Mouse (Mus musculus): ENCODE results near the gene Chrd. TPM values are rescaled to one million over a fixed set of nuclear protein-coding genes. Genes with fewer than 3 reads are reported as not detected.

Gene Chrd
- polyA plus RNA-seq, 1 experiment = 3.6 TPM

- Histone ChIP-seq H3K27ac (ENCODE audit: control insufficient read depth, insufficient read depth, low read length) (no peak overlapping the region), H3K4me1 (replicated peaks; ENCODE audit: control insufficient read depth, insufficient read depth, low read length) (peaks cover 7% of the 10 kb centered on the region), H3K4me3 (ENCODE audit: control insufficient read depth, insufficient read depth, low read length) (no peak overlapping the region), H3K27me3 (ENCODE audit: control insufficient read depth, insufficient read depth, low read length) (no peaks in the 10 kb centered on the region), H3K36me3 (ENCODE audit: control insufficient read depth, insufficient read depth, low read length) (no peaks in the 10 kb centered on the region)
- TF ChIP-seq CTCF (IDR thresholded peaks at IDR 0.05; ENCODE audit: borderline replicate concordance, control insufficient read depth, extremely low read depth, insufficient read depth, low read length, poor library complexity) = no peak
- no peak for TF ChIP-seq POLR2A (IDR thresholded peaks at IDR 0.05; ENCODE audit: control insufficient read depth, extremely low read depth, insufficient read depth, low read length, poor library complexity)
- WGBS = 98% methylated on average over 11 of the region's 11 CpGs
- DNase-seq = no peak
These were observed 22.6 kb upstream of the Chrd start for GRCm38 (mm10) chr16:20710370-20710769.

- TF ChIP-seq CTCF (IDR thresholded peaks at IDR 0.05; ENCODE audit: borderline replicate concordance, control insufficient read depth, extremely low read depth, insufficient read depth, low read length, poor library complexity) (no peak), POLR2A (IDR thresholded peaks at IDR 0.05; ENCODE audit: control insufficient read depth, extremely low read depth, insufficient read depth, low read length, poor library complexity) (no peak)
- Histone ChIP-seq H3K4me1 (replicated peaks; ENCODE audit: control insufficient read depth, insufficient read depth, low read length) (peaks cover 8% of the 10 kb centered on the region), H3K36me3 (ENCODE audit: control insufficient read depth, insufficient read depth, low read length) (no peaks in the 10 kb centered on the region), H3K27ac (ENCODE audit: control insufficient read depth, insufficient read depth, low read length) (no peak overlapping the region), H3K4me3 (ENCODE audit: control insufficient read depth, insufficient read depth, low read length) (no peak overlapping the region), H3K27me3 (ENCODE audit: control insufficient read depth, insufficient read depth, low read length) (no peaks in the 10 kb centered on the region)
- 85% methylated on average over 4 of the region's 4 CpGs for WGBS
- DNase-seq = no peak
These were observed 22.1 kb upstream of the Chrd start for GRCm38 (mm10) chr16:20710810-20711209.

GRCm38 (mm10) chr16:20712190-20712589 is 20.7 kb upstream of the Chrd start:
- H3K4me3 ChIP-seq (ENCODE audit: control insufficient read depth, insufficient read depth, low read length) = no peak overlapping the region
- WGBS = 92% methylated on average over 9 of the region's 9 CpGs

DNA sequence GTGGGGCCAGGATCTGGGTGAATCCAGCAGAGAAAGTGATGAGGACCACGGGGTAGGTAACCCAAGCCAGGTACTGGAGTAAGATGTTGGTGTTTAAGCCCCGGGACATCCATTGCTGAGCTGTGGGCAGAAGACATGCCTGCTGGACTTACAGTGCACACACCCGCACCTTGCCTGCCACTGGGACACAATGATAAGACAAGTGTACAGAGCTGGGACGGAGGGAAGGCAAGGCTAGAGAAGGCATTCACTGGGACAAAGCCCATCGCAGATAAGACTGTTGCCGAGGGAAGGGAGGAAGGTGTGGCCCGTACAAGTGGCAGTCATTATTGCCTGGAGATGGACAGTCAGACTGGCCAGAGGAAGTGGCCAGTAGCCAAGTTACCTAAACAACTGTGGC is 20.0 kb upstream of the Chrd start:
- TF ChIP-seq CTCF (IDR thresholded peaks at IDR 0.05; ENCODE audit: borderline replicate concordance, control insufficient read depth, extremely low read depth, insufficient read depth, low read length, poor library complexity) = no peak
- no peak for TF ChIP-seq POLR2A (IDR thresholded peaks at IDR 0.05; ENCODE audit: control insufficient read depth, extremely low read depth, insufficient read depth, low read length, poor library complexity)
- no peaks in the 10 kb centered on the region for H3K27me3 ChIP-seq (ENCODE audit: control insufficient read depth, insufficient read depth, low read length)
- no peaks in the 10 kb centered on the region for H3K36me3 ChIP-seq (ENCODE audit: control insufficient read depth, insufficient read depth, low read length)
- H3K27ac ChIP-seq (ENCODE audit: control insufficient read depth, insufficient read depth, low read length) = no peak overlapping the region
- DNase-seq = no peak
- H3K4me1 ChIP-seq (replicated peaks; ENCODE audit: control insufficient read depth, insufficient read depth, low read length) = peaks cover 14% of the 10 kb centered on the region
- 98% methylated on average over 7 of the region's 7 CpGs for WGBS
- H3K4me3 ChIP-seq (ENCODE audit: control insufficient read depth, insufficient read depth, low read length) = no peak overlapping the region

More at GRCm38 (mm10) chr16:20712190-20712589, 20.7 kb upstream of the Chrd start:
- Histone ChIP-seq H3K27me3 (ENCODE audit: control insufficient read depth, insufficient read depth, low read length) (no peaks in the 10 kb centered on the region), H3K27ac (ENCODE audit: control insufficient read depth, insufficient read depth, low read length) (no peak overlapping the region), H3K4me1 (replicated peaks; ENCODE audit: control insufficient read depth, insufficient read depth, low read length) (peaks cover 13% of the 10 kb centered on the region), H3K36me3 (ENCODE audit: control insufficient read depth, insufficient read depth, low read length) (no peaks in the 10 kb centered on the region)
- DNase-seq = no peak
- no peak for TF ChIP-seq POLR2A (IDR thresholded peaks at IDR 0.05; ENCODE audit: control insufficient read depth, extremely low read depth, insufficient read depth, low read length, poor library complexity)
- TF ChIP-seq CTCF (IDR thresholded peaks at IDR 0.05; ENCODE audit: borderline replicate concordance, control insufficient read depth, extremely low read depth, insufficient read depth, low read length, poor library complexity) = no peak

DNA sequence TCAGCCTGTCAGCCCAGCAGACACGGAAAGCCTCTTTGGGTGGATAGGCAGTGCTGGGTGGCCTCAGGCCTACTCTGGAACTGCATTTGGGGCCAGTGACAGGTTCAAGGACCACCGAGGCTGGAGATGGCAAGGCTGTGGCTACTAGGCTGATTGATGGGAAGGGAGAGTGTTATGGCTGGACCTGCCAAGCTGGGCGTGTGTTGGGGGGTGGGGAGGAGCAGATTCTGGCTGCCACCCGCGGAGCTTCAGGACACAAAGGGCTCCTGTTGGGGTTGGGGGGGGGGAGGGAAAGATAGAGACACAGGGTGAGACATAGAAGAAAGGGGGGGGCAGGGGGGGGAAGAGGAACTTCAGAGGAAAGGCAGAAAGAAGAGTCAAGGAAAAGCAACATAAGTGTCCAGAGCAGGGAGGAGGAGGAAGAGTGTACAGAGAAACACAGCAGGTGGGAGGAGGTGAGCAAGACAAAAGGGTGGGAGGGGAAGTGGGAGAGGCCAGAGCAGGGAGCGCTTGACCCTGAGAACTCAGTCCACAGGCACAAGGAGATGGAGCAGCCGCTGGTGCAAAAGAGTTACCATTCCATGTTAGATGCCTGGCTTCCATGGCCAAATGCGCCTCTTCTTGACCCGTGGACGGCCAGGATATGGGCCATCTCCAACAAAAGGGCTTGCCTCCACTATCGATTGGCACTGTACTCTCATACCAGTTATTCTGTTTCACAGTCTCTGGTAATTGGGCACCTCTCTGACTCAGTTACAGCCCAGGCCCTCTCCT is 18.4 kb upstream of the Chrd start:
- H3K36me3 ChIP-seq (ENCODE audit: control insufficient read depth, insufficient read depth, low read length) = no peaks in the 10 kb centered on the region
- peaks cover 17% of the 10 kb centered on the region for H3K4me1 ChIP-seq (replicated peaks; ENCODE audit: control insufficient read depth, insufficient read depth, low read length)
- TF ChIP-seq CTCF (IDR thresholded peaks at IDR 0.05; ENCODE audit: borderline replicate concordance, control insufficient read depth, extremely low read depth, insufficient read depth, low read length, poor library complexity) (no peak), POLR2A (IDR thresholded peaks at IDR 0.05; ENCODE audit: control insufficient read depth, extremely low read depth, insufficient read depth, low read length, poor library complexity) (no peak)
- no peak for DNase-seq
- no peak overlapping the region for H3K27ac ChIP-seq (ENCODE audit: control insufficient read depth, insufficient read depth, low read length)
- 91% methylated on average over 11 of the region's 11 CpGs for WGBS
- no peak overlapping the region for H3K4me3 ChIP-seq (ENCODE audit: control insufficient read depth, insufficient read depth, low read length)
- no peaks in the 10 kb centered on the region for H3K27me3 ChIP-seq (ENCODE audit: control insufficient read depth, insufficient read depth, low read length)

DNA sequence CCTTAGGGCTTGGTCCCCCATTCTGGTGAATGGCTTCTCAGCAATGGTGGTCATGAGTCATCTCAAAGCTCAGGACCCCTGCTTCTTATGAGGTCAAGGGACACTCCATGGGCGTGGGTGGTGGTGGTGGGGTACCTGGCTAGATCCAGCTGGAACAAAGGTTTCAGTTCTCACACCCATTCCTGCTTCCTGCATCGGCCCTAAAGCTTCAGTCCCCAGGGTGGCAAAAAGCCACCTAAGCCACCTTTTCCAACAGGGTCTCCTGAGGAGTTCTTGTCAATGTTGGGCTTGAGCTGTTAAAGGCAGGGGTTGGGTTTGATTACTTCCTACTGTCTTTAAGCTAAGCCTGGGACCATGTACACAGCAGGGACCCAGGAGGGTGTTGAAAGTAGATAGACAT is 17.8 kb upstream of the Chrd start:
- TF ChIP-seq POLR2A (IDR thresholded peaks at IDR 0.05; ENCODE audit: control insufficient read depth, extremely low read depth, insufficient read depth, low read length, poor library complexity) = no peak
- no peak for TF ChIP-seq CTCF (IDR thresholded peaks at IDR 0.05; ENCODE audit: borderline replicate concordance, control insufficient read depth, extremely low read depth, insufficient read depth, low read length, poor library complexity)
- no peaks in the 10 kb centered on the region for H3K27me3 ChIP-seq (ENCODE audit: control insufficient read depth, insufficient read depth, low read length)
- 93% methylated on average over 2 of the region's 2 CpGs for WGBS
- H3K36me3 ChIP-seq (ENCODE audit: control insufficient read depth, insufficient read depth, low read length) = no peaks in the 10 kb centered on the region
- H3K27ac ChIP-seq (ENCODE audit: control insufficient read depth, insufficient read depth, low read length) = no peak overlapping the region
- no peak for DNase-seq
- no peak overlapping the region for H3K4me3 ChIP-seq (ENCODE audit: control insufficient read depth, insufficient read depth, low read length)
- peaks cover 17% of the 10 kb centered on the region for H3K4me1 ChIP-seq (replicated peaks; ENCODE audit: control insufficient read depth, insufficient read depth, low read length)
